Mouse (Mus musculus): Measurements from ENCODE around the gene Dhodh. TPM values are rescaled to one million over a fixed set of nuclear protein-coding genes. Genes with fewer than 3 reads are reported as not detected.

Dhodh gene
- total RNA-seq, 2 experiments from 2014 or later: 10.8 to 11.2 TPM

Other genes with a start within 250 kb of the Dhodh start
- under 1 TPM in 1 of 2 experiments, not detected in 1; 0.06 TPM for gene Pmfbp1, start 114.6 kb downstream of the Dhodh start, total RNA-seq (2021)
- 10 to 100 TPM; 10.1 to 10.3 TPM for gene Dhx38, start 42.8 kb downstream of the Dhodh start, total RNA-seq (2021)
- gene Txnl4b, start 42.8 kb downstream of the Dhodh start, total RNA-seq (2021): 1 to 10 TPM; 6.2 to 6.4 TPM
- gene Hp, start 29.5 kb downstream of the Dhodh start, total RNA-seq (2021): 1 to 10 TPM; 2.1 to 4.7 TPM
- under 1 TPM in 1 of 2 experiments, not detected in 1; 0.31 TPM for gene Pkd1l3, start 5.8 kb upstream of the Dhodh start, total RNA-seq (2021)
- 10 to 100 TPM; 27.0 to 31.3 TPM for gene Ist1, start 84.6 kb upstream of the Dhodh start, total RNA-seq (2021)
- gene Zfp821, start 96.9 kb upstream of the Dhodh start, total RNA-seq (2021): 1 to 10 TPM; 7.0 to 7.5 TPM
- 10 to 100 TPM; 17.2 to 20.8 TPM for gene Atxn1l, start 129.1 kb upstream of the Dhodh start, total RNA-seq (2021)
- gene Ap1g1, start 169.9 kb upstream of the Dhodh start, total RNA-seq (2021): 10 to 100 TPM; 32.0 to 32.6 TPM

All from gastrocnemius, postnatal 14 days (tissue).